Mouse (Mus musculus): ENCODE results near the gene Sh3pxd2b.

DNA sequence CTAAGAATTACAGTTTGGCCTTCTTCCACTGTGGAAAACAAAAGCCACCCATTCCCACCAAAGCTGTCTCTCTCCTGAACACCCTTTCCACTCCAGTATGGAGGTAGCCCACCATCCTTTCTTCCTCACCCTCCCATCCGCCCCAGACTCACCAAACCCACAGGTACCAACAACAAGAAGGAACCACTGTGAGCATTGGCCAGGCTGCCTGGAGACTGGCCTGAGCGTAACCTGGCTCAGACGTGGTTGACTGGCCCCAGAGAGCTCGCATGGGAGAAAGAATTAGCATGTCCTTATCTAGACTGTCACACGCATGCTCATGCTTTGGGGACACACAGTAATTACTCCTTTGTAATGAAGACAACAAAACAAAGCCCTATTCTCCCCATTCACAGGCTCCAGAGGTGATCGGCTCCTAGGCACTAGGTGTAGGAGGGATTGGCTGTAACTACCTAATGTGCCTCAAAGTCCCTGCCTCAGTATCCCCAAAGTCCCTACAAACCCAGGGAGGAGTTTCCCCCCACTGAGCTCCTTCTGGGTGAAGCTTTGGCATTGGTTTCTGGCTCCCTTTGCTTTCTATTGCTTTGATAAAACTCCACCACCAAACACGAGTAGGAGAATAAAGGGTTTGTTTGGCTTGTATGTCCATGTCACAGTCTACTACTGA lies 36.6 kb downstream of the Sh3pxd2b start:
- TF ChIP-seq EP300 (IDR thresholded peaks at IDR 0.05; ENCODE audit: low read depth) (no peak), CTCF (IDR thresholded peaks at IDR 0.05; ENCODE audit: low read depth) (no peak)
